Mouse (Mus musculus) lung, adult 2 months (tissue): ENCODE data around the gene Lax1.

Experiments used
- CTCF ChIP-seq: fragments of 200-500 bp; IDR thresholded peaks from 2 replicates; pipeline ENCODE4 v1.5.1; 2011; ENCODE audit warnings: mild to moderate bottlenecking, low read length, control low read depth; ENCODE audit not compliant: insufficient read depth
- POLR2A ChIP-seq: fragments of 200-500 bp; IDR thresholded peaks from 2 replicates; pipeline ENCODE4 v1.6.1; 2011; ENCODE audit warnings: low read depth, mild to moderate bottlenecking, control low read depth, low read length, borderline replicate concordance; ENCODE audit errors: extremely low read depth

DNA sequence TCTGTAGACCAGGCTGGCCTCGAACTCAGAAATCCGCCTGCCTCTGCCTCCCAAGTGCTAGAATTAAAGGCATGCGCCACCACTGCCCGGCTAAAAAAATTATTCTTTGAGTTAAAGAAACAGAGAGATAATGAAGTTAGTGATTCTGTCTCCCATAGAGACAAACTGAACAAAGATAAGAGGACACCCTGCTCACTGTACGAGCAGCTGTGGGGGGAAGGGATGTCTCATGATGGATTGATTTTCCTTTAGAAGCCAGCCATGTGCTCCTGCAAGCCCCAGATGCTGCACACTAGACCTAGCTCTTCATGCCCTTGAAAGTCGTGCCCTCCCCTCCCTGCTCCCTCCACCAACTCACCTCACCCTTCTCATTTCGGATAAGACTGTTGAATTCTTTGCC lies 38.4 kb upstream of the Lax1 start:
- TF ChIP-seq CTCF (no peak), POLR2A (no peak)
